Mouse (Mus musculus) megakaryocyte, embryonic 14.5 days (primary cell): ENCODE data around the gene Arhgef25. TPM values are rescaled to one million over a fixed set of nuclear protein-coding genes. Genes with fewer than 3 reads are reported as not detected.

Experiments used
- H3K27me3 ChIP-seq: replicated peaks from 2 replicates; pipeline ENCODE3; 2012; ENCODE audit warnings: inconsistent platforms
- H3K36me3 ChIP-seq: replicated peaks from 2 replicates; pipeline ENCODE3; 2012; ENCODE audit warnings: low read length, inconsistent platforms, mixed read lengths
- H3K4me1 ChIP-seq: 2 replicates; pipeline ENCODE4 v1.6.1; 2012; ENCODE audit warnings: inconsistent platforms
- H3K4me3 ChIP-seq: replicated peaks from 2 replicates; pipeline ENCODE3; 2012; ENCODE audit warnings: moderate library complexity, mild to moderate bottlenecking, inconsistent platforms
- H3K9me3 ChIP-seq: 2 replicates; pipeline ENCODE4 v1.6.1; 2012; ENCODE audit warnings: inconsistent platforms
- FLI1 ChIP-seq: IDR thresholded peaks from 2 replicates; pipeline ENCODE4 v1.6.1; 2012; ENCODE audit warnings: low read length, inconsistent platforms, mixed read lengths
- GATA1 ChIP-seq: IDR thresholded peaks from 3 replicates; pipeline ENCODE4 v1.6.1; 2012; ENCODE audit warnings: mixed read lengths, low read length, inconsistent platforms, borderline replicate concordance
- polyA plus RNA-seq: library from polyadenylated mRNA; stranded (reverse); fragments of >175 nt; gene quantifications from 2 replicates; pipeline ENCODE4 v1.2.3, GENCODE M21; 2012; ENCODE audit warnings: low replicate concordance; ENCODE audit not compliant: insufficient read depth

Arhgef25 gene
- polyA plus RNA-seq, 1 experiment: not detected

DNA sequence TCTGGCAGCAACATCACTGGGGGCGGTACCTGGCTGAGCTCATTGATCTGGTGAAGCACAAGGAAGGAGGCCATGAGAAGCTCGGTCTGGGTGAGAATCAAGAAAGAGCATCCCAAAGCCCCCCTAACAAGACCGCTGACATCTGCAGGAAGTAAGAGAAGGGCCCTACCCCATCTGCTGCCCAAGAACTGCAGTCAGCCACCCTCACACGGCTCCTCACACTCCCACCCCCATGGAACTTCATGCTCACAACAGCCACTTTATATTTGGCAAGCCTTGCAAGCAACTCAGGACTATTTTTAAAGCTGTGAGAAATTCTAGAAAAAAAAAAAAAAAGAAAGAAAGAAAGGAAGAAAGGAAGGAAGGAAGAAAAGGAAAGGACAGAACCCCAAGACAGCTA is 19.0 kb upstream of the Arhgef25 start:
- H3K4me1 ChIP-seq: peaks cover 44% of the 10 kb centered on the region
- no peaks in the 10 kb centered on the region for H3K27me3 ChIP-seq
- H3K9me3 ChIP-seq: no peaks in the 10 kb centered on the region
- H3K36me3 ChIP-seq: peaks cover 55% of the 10 kb centered on the region
- TF ChIP-seq FLI1 (no peak), GATA1 (no peak)
- H3K4me3 ChIP-seq: no peak overlapping the region

GRCm38 (mm10) chr10:127205373-127205772 is 15.5 kb upstream of the Arhgef25 start:
- Histone ChIP-seq H3K4me3 (peak overlapping the region; percentile 47), H3K27me3 (no peaks in the 10 kb centered on the region), H3K9me3 (no peaks in the 10 kb centered on the region), H3K36me3 (peaks cover 90% of the 10 kb centered on the region), H3K4me1 (peaks cover 44% of the 10 kb centered on the region)
- TF ChIP-seq FLI1 (no peak), GATA1 (no peak)

- Histone ChIP-seq H3K27me3 (no peaks in the 10 kb centered on the region), H3K4me1 (peaks cover 37% of the 10 kb centered on the region), H3K9me3 (no peaks in the 10 kb centered on the region), H3K4me3 (no peak overlapping the region), H3K36me3 (peaks cover 97% of the 10 kb centered on the region)
- TF ChIP-seq FLI1: no peak
- TF ChIP-seq GATA1: no peak
Measured at GRCm38 (mm10) chr10:127204589-127204988, 14.7 kb upstream of the Arhgef25 start.

GRCm38 (mm10) chr10:127203106-127203505 is 13.2 kb upstream of the Arhgef25 start:
- Histone ChIP-seq H3K27me3 (no peaks in the 10 kb centered on the region), H3K4me3 (no peak overlapping the region), H3K4me1 (peaks cover 32% of the 10 kb centered on the region), H3K9me3 (no peaks in the 10 kb centered on the region), H3K36me3 (peaks cover 97% of the 10 kb centered on the region)
- TF ChIP-seq FLI1 (no peak), GATA1 (no peak)

DNA sequence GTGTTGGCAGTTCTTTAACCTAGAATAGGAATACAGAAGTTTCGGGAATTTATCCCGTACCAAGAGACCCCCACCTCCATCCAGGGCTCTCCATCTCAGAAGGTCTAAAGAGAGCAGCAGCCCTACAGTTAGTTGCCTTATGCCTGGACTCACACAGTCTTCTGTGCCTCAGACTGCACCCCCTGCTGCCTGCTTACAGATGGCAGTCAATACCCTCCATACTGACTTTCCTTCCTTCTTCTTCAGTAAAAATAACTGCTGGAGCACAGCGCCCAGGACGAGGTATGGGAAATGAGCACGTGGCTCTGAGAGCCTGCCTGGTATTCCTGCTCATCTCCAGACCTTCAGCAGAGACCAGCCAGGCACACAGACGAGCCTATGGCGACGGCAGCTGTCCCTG is 10.4 kb upstream of the Arhgef25 start:
- Histone ChIP-seq H3K4me1 (peaks cover 33% of the 10 kb centered on the region), H3K9me3 (no peaks in the 10 kb centered on the region), H3K27me3 (no peaks in the 10 kb centered on the region), H3K4me3 (no peak overlapping the region), H3K36me3 (peaks cover 80% of the 10 kb centered on the region)
- no peak for TF ChIP-seq GATA1
- no peak for TF ChIP-seq FLI1

DNA sequence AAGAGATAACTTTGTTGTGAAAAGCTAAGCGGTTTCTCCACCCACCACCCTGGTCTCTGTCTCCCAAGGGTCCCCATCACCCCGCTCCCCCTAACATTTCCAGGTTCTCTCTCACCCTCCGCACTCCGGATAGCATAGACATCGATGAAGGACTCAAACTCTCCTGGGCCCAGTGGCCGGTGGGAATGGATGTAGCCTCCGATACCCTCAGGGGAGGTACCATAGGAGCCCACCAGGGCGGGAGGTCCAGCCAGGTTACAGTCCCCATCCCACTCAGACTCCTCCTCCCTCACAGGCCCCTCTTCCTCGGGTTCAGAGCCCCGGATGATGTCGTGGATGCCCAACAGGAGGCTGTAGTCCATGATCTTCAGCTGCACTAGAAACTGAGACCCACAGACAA is 9.6 kb upstream of the Arhgef25 start:
- H3K36me3 ChIP-seq: peaks cover 72% of the 10 kb centered on the region
- no peaks in the 10 kb centered on the region for H3K27me3 ChIP-seq
- H3K4me1 ChIP-seq: peaks cover 33% of the 10 kb centered on the region
- no peaks in the 10 kb centered on the region for H3K9me3 ChIP-seq
- H3K4me3 ChIP-seq: no peak overlapping the region
- TF ChIP-seq GATA1: no peak

DNA sequence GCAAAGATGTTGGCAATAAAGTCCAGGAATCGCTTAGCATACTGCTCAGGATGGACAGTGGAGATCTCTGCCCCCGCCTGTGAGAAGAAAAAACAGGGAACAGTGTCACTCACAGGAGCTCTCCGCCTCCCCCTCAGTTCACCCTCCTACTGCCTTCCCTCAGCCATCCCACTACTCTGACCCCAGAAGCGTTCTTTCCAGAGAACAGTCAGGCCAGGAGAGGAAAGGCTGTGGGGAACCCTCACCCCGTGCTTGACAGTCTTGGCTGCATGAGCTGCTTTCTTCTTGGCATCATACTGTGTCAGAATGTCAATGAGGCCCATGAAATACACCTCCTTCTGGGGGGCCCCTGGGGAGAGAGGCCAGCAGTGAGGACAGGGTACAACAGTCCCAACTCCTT is 9.2 kb upstream of the Arhgef25 start:
- H3K4me1 ChIP-seq: peaks cover 32% of the 10 kb centered on the region
- H3K27me3 ChIP-seq: no peaks in the 10 kb centered on the region
- TF ChIP-seq FLI1 (no peak), GATA1 (no peak)
- no peak overlapping the region for H3K4me3 ChIP-seq
- no peaks in the 10 kb centered on the region for H3K9me3 ChIP-seq
- peaks cover 70% of the 10 kb centered on the region for H3K36me3 ChIP-seq

GRCm38 (mm10) chr10:127198492-127198891 is 8.6 kb upstream of the Arhgef25 start:
- Histone ChIP-seq H3K4me3 (no peak overlapping the region), H3K9me3 (no peaks in the 10 kb centered on the region), H3K27me3 (no peaks in the 10 kb centered on the region), H3K36me3 (peaks cover 64% of the 10 kb centered on the region), H3K4me1 (peaks cover 27% of the 10 kb centered on the region)
- TF ChIP-seq GATA1 (no peak), FLI1 (no peak)

- H3K4me1 ChIP-seq: peaks cover 23% of the 10 kb centered on the region
- H3K9me3 ChIP-seq: no peaks in the 10 kb centered on the region
- TF ChIP-seq FLI1 (no peak), GATA1 (no peak)
- no peak overlapping the region for H3K4me3 ChIP-seq
- no peaks in the 10 kb centered on the region for H3K27me3 ChIP-seq
- H3K36me3 ChIP-seq: peaks cover 62% of the 10 kb centered on the region
Measured at GRCm38 (mm10) chr10:127197505-127198110, 7.7 kb upstream of the Arhgef25 start.

DNA sequence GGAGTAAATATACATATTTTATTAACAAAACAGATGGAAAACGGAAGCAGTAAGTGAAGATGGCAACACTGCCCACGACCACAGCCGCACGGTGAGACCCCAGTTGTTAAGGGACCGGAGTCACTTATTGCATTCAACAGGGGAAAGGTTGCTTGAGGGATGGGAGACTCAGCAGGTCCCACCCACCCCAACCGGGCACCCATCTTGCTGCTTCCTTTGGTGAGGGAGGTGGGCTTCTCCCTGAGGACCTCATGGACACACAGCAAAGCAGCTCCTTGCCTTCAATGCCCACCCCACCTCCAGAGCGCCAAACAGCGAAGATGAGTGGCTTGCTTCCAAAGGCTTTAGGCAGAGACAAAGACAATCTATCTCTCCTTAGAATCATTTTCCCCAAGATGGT is 7.2 kb upstream of the Arhgef25 start:
- peaks cover 2% of the 10 kb centered on the region for H3K27me3 ChIP-seq
- H3K4me3 ChIP-seq: no peak overlapping the region
- peaks cover 23% of the 10 kb centered on the region for H3K4me1 ChIP-seq
- no peaks in the 10 kb centered on the region for H3K9me3 ChIP-seq
- peaks cover 62% of the 10 kb centered on the region for H3K36me3 ChIP-seq
- TF ChIP-seq FLI1: no peak
- TF ChIP-seq GATA1: no peak

- peaks cover 26% of the 10 kb centered on the region for H3K4me1 ChIP-seq
- H3K4me3 ChIP-seq: peak overlapping the region; percentile 94
- peaks cover 58% of the 10 kb centered on the region for H3K36me3 ChIP-seq
- TF ChIP-seq FLI1 (no peak), GATA1 (no peak)
- peaks cover 2% of the 10 kb centered on the region for H3K27me3 ChIP-seq
- no peaks in the 10 kb centered on the region for H3K9me3 ChIP-seq
Measured at GRCm38 (mm10) chr10:127196392-127196791, 6.5 kb upstream of the Arhgef25 start.
